Mouse (Mus musculus) cerebellum, adult 2 months (tissue): ENCODE results near the gene Dmrtb1.

ENCODE experiments used
- CTCF ChIP-seq: fragments of 200-500 bp; IDR thresholded peaks from 2 replicates; pipeline ENCODE4 v1.5.1; 2011; ENCODE audit warnings: low read depth, mild to moderate bottlenecking, control low read depth, low read length, moderate library complexity, borderline replicate concordance; ENCODE audit not compliant: insufficient read depth
- POLR2A ChIP-seq: fragments of 200-500 bp; IDR thresholded peaks from 2 replicates; pipeline ENCODE4 v1.6.1; 2011; ENCODE audit warnings: low read length, control low read depth, borderline replicate concordance; ENCODE audit not compliant: insufficient read depth

GRCm38 (mm10) chr4:107681099-107681849, 2.8 kb downstream of the Dmrtb1 start:
- TF ChIP-seq CTCF (no peak), POLR2A (no peak)
